Mouse (Mus musculus) erythroblast, embryonic 14.5 days (primary cell): ENCODE data around the gene Npsr1.

Source experiments
- GATA1 ChIP-seq: IDR thresholded peaks from 2 replicates; pipeline ENCODE4 v1.6.1; 2012; ENCODE audit warnings: low read length, inconsistent platforms, mixed read lengths
- TAL1 ChIP-seq: IDR thresholded peaks from 3 replicates; pipeline ENCODE4 v1.6.1; 2012; ENCODE audit warnings: low read length, inconsistent platforms, mixed read lengths

DNA sequence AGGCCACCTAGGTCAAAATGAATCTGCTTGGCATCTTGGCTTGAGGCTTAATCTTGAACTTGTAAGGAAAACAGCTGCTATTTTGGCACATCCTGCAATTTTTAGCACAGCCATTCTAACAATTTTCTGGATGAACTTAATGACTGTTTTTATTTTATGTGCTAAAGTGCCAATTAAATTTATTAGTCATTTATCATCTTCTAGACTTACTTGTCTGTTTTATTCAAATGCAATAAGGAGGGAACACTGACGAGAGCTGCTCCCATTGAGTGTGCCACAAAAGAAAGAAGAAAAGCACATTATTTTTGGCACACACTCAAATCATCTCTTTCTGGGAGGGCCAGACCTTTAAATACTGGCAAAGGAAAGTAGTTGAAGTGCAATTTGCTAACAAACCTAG is 59.4 kb downstream of the Npsr1 start:
- TF ChIP-seq GATA1 (no peak), TAL1 (no peak)
